ENCODE assay signal across 15 mouse cellular contexts in the genomic region with DNA sequence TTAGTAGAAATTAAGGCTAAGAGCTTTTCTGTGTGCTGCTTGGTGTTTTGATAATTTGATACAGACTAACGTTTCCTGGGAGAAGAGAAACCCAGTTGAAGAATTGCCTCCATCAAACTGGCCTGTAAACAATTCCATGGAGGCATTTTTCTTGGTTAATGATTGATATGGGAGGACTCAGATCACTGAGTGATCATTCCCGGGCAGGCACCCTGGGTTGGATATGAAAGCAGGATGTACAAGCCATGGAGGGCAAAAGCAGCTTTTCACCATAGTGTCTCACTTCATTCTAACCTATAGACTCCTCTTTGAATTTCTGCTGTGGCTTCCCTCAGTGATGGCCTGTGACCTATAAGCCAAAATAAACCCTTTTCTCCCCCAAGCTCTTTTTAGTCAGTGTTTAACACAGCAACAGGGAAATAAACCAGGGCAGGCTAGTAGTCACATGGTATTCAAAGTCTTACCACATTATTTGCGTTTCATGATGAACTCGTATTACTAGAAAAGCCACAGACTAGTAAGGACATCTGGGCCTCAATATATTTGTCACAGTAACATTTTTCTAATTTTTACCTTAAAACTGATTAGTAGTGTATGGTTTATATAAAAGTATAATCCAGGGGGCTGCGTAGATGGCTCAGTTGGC. TPM values are rescaled to one million over a fixed set of nuclear protein-coding genes. Genes with fewer than 3 reads are reported as not detected.
"Had no signal": no experiment of that assay in that cellular context is flagged by ENCODE, and none has a peak within 500 bp of the region (broad histone marks: within the 10 kb centered on the region; RNA-seq: fewer than 3 reads in every experiment).

No protein-coding gene starts in this region.

- H3K27ac ChIP-seq: hindbrain, embryonic 14.5 days; kidney, postnatal 0 days; layer of hippocampus, adult 2 months; limb, embryonic 10.5 days; liver, embryonic 15.5 days; lung, embryonic 15.5 days; macrophage; midbrain, embryonic 15.5 days; neural tube, embryonic 12.5 days; stomach, postnatal 0 days had no signal

- H3K4me1 ChIP-seq: limb, embryonic 10.5 days; liver, embryonic 15.5 days; lung, embryonic 15.5 days; megakaryocyte, embryonic 14.5 days; midbrain, embryonic 15.5 days; neural tube, embryonic 12.5 days had no signal

- H3K27me3 ChIP-seq: liver, embryonic 15.5 days; lung, embryonic 15.5 days; midbrain, embryonic 15.5 days; neural tube, embryonic 12.5 days had no signal

- H3K9me3 ChIP-seq: limb, embryonic 10.5 days; liver, embryonic 15.5 days; lung, embryonic 15.5 days; megakaryocyte, embryonic 14.5 days; midbrain, embryonic 15.5 days; neural tube, embryonic 12.5 days had no signal

- DNase-seq: lung, postnatal 14 days; thymus, postnatal 4 days had no signal

- H3K9ac ChIP-seq: hindbrain, embryonic 14.5 days; liver, embryonic 15.5 days; lung, embryonic 15.5 days; midbrain, embryonic 15.5 days; neural tube, embryonic 12.5 days had no signal

- ATAC-seq: midbrain, embryonic 15.5 days had no signal

- H3K36me3 ChIP-seq: limb, embryonic 10.5 days; liver, embryonic 15.5 days; lung, embryonic 15.5 days; midbrain, embryonic 15.5 days; neural tube, embryonic 12.5 days had no signal

- H3K4me2 ChIP-seq: hindbrain, embryonic 14.5 days; liver, embryonic 15.5 days; lung, embryonic 15.5 days; midbrain, embryonic 11.5 days; midbrain, embryonic 15.5 days; neural tube, embryonic 12.5 days had no signal

- H3K4me3 ChIP-seq: layer of hippocampus, adult 2 months; limb, embryonic 10.5 days; liver, embryonic 15.5 days; lung, embryonic 15.5 days; megakaryocyte, embryonic 14.5 days; midbrain, embryonic 15.5 days; neural tube, embryonic 12.5 days had no signal

RNA-seq across cellular contexts. Expression of gene Gucy2f, which starts 49.1 kb away (rescaled TPM):
- total RNA-seq: monocyte, adult 5-6 weeks had no signal
- polyA plus RNA-seq: kidney, postnatal 0 days; limb, embryonic 10.5 days; liver, embryonic 15.5 days; lung, embryonic 15.5 days; macrophage; midbrain, embryonic 11.5 days; neural tube, embryonic 12.5 days; stomach, postnatal 0 days had no signal
